Mouse (Mus musculus) cerebellum, postnatal 4 days (tissue): ENCODE data around the gene Prdm16.
A peak's percentile ranks its signal among the peaks of the same experiment; 100 is the strongest.

Experiments used
- DNase-seq, 2 experiments: peaks; one replicate each; pipeline ENCODE4 v3.0.0; 2022; ENCODE audit warnings: low spot score in 2 of 2, mixed read lengths in 1 of 2

The Prdm16 gene

DNA sequence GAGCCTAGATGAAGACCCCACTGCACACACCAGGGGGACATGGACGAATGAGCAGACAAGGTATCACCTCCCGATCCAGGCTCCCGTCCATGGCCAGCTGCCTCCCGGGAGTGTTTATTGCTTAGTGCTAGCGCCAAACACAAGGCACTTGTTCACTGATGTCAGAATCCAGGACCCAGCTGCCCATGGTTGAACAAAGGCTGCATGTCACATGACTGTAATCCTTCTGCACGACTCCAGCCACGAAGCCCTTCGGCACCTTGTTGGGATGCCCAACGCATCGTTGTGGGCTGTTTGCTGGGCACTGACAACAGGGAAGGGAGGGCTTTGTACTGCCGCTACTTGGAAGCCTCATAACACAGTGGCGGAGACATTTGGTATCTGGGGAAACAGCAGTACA is 300.9 kb downstream of the Prdm16 start, which contains the start of gene B230104I21Rik:
Gene B230104I21Rik, plus strand, starts transcription at position 367 of the 400 bp plus-strand sequence.
- peak in 1 of 2 experiments; percentile 13 for DNase-seq

DNA sequence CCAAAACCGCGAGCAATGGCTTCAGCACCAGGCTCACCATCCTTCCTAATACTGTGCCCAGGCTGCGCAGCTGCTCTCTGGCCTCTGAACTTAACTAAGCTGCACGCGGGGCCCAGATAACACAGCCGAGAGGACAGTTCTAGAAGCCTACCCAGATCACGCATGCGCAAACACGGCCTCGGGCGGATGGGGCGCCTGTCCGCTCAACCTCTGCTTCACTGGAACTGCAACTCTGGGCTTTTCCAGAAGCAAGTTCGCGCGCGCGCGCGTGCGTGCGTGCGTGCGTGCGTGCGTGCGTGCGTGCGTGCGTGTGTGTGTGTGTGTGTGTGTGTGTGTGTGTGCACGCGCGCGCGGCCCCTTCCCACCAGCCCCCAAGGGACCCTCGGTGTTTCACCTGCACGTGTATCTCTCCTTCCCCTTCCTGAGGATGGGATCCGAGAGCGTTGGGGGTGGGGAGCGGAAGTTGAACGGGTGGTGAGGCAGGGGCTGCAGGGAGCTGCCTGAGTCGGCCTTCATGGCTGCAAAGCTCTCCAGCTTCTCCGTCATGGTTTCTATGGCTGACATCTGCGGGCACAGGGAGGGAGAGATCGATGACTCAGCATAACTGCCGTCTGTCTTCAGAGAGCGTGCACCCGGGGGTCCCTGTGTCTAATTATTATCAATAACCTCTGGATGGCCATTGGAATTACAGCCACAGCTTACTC is 301.8 kb downstream of the Prdm16 start:
- peak in 1 of 2 experiments; percentile 31 for DNase-seq

- DNase-seq: no peak
Observed at GRCm38 (mm10) chr4:154333300-154333699, 303.4 kb downstream of the Prdm16 start.

- DNase-seq: no peak
Observed at GRCm38 (mm10) chr4:154331271-154331670, 305.4 kb downstream of the Prdm16 start.

DNA sequence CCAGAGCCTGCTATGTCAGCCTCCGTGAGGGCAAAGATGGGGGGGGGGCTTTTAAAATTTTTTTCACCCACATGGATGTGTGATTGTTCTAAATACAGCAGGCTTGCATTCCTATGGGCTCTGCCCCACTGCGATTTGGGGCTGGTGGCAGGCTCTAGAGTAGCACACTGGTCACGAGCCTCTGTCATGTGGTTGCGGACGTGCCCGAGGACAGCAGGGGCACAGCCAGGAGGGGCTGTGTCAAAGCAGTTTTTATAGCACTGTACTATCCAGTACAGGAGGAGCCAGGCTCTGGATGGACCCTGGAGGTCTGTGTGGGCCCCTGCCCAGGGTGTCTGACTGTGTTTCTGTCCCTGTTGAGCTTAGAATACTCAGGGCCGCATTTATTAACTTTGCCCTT is 306.7 kb downstream of the Prdm16 start:
- no peak for DNase-seq

- peak; percentile 74 to 82 for DNase-seq
Observed at GRCm38 (mm10) chr4:154328836-154329235, 307.8 kb downstream of the Prdm16 start.

DNA sequence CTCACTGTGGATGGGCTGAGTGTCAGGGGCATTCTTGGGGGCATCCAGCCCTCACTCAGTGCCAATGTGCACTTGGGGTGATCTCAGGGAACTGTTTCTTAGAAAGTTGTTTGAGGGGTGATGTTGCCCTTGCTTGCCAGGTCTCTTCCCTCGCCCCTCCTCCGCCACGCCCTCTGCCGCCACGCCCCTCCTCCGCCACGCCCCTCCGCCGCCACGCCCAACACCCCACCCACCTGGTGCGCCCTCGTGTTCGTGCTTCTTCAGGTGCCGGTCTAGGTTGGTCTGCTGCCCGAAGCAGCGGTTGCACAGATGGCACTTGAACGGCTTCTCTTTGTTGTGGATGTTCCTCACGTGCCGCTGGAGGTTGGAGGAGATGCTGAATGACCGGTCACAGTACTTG is 308.2 kb downstream of the Prdm16 start:
- DNase-seq: no peak

GRCm38 (mm10) chr4:154325410-154325809 is 311.3 kb downstream of the Prdm16 start:
- DNase-seq: no peak

- no peak for DNase-seq
Observed at GRCm38 (mm10) chr4:154313622-154313967, 323.1 kb downstream of the Prdm16 start.

GRCm38 (mm10) chr4:154312935-154313621 is 323.6 kb downstream of the Prdm16 start:
- DNase-seq: no peak

DNA sequence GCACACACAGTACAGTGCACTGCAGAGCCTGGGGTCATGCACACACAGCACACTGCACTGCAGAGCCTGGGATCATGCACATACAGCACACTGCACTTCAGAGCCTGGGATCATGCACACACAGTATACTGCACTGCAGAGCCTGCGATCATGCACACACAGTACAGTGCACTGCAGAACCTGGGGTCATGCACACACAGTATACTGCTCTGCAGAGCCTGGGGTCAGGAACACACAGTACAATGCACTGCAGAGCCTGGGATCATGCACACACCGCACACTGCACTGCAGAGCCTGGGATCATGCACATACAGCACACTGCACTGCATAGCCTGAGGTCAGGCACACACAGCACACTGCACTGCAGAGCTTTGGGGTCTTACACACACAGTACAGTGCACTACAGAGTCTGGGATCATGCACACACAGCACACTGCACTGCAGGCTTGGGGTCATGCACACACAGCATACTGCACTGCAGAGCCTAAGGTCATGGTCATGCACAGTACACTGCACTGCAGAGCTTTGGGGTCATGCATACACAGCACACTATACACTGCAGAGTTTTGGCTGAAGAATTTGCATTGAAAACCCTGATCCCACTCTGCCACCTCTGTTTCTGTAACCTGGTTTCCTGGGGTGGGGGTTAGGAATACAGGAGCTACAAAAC is 324.4 kb downstream of the Prdm16 start:
- DNase-seq: no peak

GRCm38 (mm10) chr4:154310576-154311262 is 326.0 kb downstream of the Prdm16 start:
- DNase-seq: no peak

GRCm38 (mm10) chr4:154309131-154309530 is 327.5 kb downstream of the Prdm16 start:
- no peak for DNase-seq

GRCm38 (mm10) chr4:154301466-154301881 is 335.2 kb downstream of the Prdm16 start, which contains the start of gene Arhgef16:
Gene Arhgef16 (minus strand): TSS chr4:154301676.
- DNase-seq: peak in 1 of 2 experiments; percentile 59

DNA sequence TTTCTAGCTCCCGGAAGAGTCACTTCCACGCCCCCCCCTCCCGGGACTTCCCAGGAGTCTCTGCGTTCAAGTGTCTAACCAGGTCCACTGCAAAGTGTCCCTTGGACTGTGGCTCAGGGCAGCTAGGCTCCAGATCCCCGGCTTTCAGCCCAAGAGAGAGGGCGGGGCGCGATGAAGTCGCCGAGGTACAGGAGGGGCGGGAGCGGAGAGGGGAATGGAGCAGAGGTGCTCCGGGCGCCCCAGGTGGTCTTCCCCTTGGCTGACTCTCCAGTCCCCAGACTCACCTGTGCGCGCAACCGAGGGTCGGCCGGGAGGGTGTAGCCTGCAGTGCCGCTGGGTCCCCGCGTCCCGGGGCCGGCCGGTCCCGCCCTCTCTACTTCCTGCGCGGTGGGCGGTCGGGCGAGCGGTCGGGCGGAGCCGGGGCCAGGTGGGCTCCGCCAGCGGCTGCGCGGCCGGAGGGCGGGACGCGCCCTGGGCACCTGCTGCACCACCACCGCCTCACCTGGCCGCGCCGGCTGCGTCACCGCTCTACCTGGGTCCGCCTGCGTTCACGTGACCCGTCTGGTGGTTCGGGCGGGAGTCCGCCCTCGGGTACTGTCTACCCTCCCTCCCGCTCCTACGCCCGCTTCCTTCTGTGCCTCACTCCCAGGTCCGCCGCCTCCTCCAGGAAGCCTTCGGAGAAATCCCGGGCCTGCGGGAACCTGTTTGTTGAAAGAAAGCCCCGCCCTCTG is 337.0 kb downstream of the Prdm16 start:
- DNase-seq: no peak

DNA sequence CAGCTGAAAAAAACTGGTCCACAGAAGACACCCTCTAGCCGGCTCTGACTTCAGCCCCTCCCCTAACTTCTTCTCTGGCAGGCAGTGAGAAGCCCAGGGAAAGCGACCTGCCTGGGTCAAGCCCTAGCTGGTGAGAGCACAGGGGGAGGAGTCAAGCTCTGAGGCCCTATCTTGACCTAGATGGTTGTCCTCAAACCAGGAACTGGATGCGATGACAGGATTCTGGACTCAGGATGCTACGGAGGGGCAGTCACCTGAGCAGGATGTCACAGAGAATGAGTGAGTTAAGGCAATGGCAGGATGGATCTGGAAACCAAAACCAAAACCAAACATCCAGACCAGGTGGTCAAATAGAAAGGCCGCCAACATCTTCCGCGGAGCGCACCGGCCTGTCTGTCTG is 338.9 kb downstream of the Prdm16 start:
- DNase-seq: no peak

- no peak for DNase-seq
Observed at GRCm38 (mm10) chr4:154294262-154294731, 342.4 kb downstream of the Prdm16 start.

DNA sequence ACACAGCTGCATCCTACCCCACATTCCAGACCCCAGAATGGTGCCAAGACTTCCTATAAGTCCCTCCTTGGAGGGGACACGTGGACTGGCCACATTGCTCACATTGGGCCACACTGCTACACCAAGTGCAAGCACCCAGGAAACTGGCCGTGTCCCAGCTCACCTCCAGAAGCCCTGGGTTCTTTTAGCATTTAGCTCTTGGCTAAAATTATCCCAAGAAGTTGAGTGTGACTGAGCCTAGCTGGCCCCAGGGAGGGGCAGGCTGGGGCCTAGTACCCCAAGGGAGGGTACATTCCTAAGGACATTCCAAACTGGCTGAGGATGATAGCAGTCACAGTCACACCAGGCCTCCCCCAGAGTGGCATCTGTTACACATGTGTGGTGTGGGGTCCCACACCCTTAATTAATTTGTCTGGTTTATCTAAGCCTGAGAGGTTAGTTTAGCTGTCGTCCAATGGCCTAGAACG is 342.9 kb downstream of the Prdm16 start:
- no peak for DNase-seq

- DNase-seq: no peak
Observed at GRCm38 (mm10) chr4:154283671-154284070, 353.0 kb downstream of the Prdm16 start.

DNA sequence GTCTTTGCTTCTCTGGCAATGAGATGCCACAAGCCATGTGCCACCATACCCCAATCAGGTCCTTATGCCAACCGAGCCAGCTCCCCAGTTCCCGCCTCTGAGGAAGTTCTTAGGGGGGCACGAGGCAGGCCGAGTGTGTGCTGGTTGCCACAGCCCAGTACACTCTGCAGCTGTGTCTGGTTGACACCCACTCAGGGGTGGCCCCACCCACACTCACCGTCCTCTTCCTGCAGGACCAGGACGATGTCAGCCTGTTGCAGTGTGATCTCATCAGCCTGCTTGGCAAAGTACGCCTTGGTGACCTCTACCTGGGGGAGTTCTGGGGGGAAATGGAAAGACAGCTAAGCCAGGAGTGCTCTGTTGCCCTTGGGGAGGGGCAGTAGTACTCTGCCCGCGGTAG is 357.2 kb downstream of the Prdm16 start:
- no peak for DNase-seq

DNA sequence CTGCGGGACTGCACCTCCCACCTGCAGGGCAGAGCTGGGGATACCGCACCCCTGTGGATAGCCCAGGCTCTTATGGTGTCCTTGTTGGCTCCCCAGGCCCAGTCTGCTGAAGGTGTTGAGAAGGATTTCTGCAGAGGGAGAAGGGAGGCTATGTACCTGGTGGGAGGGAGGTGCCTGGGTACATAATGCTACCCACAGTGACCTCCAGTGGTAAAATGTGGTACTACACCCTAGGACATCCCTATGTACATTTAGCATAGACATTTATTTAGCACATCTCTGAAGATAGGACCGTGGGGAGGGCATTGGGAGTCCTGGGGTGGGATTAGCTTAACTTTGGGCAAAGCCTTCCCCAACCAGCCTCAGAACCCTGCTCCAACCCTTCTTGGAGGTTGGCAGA is 363.7 kb downstream of the Prdm16 start:
- DNase-seq: peak in 1 of 2 experiments; percentile 70
